8 mouse cellular contexts compared by ENCODE assay signal in the genomic region with DNA sequence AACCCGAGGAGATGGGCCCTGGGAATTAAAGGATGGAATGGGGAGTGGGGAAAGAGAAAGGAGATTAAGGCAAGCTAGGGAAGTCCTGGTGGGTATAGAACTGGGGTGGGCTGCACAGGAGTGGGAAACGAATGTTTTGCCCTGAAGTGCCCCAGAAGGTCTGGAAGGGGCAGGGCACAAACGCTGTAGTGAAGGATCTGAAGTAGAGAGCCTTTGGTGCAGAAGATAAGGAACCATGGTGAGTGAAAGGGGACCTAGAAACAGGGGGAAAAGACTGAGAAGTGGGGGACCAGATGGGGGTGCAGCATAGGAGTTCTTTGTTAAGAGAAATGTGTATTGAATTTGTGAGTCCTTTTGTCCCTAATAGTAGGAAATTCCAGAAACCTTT. TPM values are rescaled to one million over a fixed set of nuclear protein-coding genes. Genes with fewer than 3 reads are reported as not detected.
DNase-seq lines count a peak whose midpoint lies in the region; ATAC-seq and TF ChIP-seq lines count a peak whose summit lies in the region.

A gene (plus strand): TSS at position 13 of the 388 bp plus-strand sequence.

- H3K27me3 ChIP-seq in forebrain, embryonic 14.5 days (replicated peaks; ENCODE audit: control insufficient read depth, insufficient read depth, low read length), result no peaks in the 10 kb centered on the region
- H3K27me3 ChIP-seq in liver, postnatal 0 days (ENCODE audit: insufficient read depth, low read length), result no peaks in the 10 kb centered on the region

- 1% methylated on average over 3 of the region's 3 CpGs for WGBS in bone marrow, adult 2 months
- WGBS in forebrain, embryonic 14.5 days, result 0% methylated on average over 3 of the region's 3 CpGs
- 1% methylated on average over 3 of the region's 3 CpGs for WGBS in liver, postnatal 0 days (ENCODE audit: insufficient replicate concordance)

- no peak for TF ChIP-seq CTCF in bone marrow, adult 2 months (IDR thresholded peaks at IDR 0.05; ENCODE audit: control insufficient read depth, insufficient read depth, low read length)
- no peak for TF ChIP-seq CTCF in liver, postnatal 0 days (IDR thresholded peaks at IDR 0.05; ENCODE audit: low read depth)

- H3K9ac ChIP-seq in forebrain, embryonic 14.5 days (ENCODE audit: low read length), result peak within 1 kb of the TSS; percentile 72
- peak within 1 kb of the TSS; percentile 88 for H3K9ac ChIP-seq in liver, postnatal 0 days (replicated peaks)

- H3K36me3 ChIP-seq in forebrain, embryonic 14.5 days (ENCODE audit: control insufficient read depth, insufficient read depth, low read length), result peaks cover 11% of the 10 kb centered on the region; the same call in 1 of the 2 replicates
- peaks cover 6% of the 10 kb centered on the region for H3K36me3 ChIP-seq in liver, postnatal 0 days (replicated peaks; ENCODE audit: insufficient read depth, low read length)

- no peak for DNase-seq in layer of hippocampus, postnatal 10 days (ENCODE audit: low spot score in 2 of 2)
- DNase-seq in layer of hippocampus, adult 9-11 months, result no peak
- DNase-seq in forebrain, embryonic 14.5 days (ENCODE audit: low spot score), result no peak
- DNase-seq in liver, postnatal 0 days, result no peak
- no peak for DNase-seq in cerebellum, adult 8-10 months
- no peak for DNase-seq in cerebellum, postnatal 25 days
- no peak for DNase-seq in embryo, embryonic 10.5 days (ENCODE audit: low spot score)

- TF ChIP-seq POLR2A in bone marrow, adult 2 months (IDR thresholded peaks at IDR 0.05; ENCODE audit: borderline replicate concordance, control insufficient read depth, low read depth, low read length), result no peak

- peak within 1 kb of the TSS; percentile 88 for H3K4me3 ChIP-seq in bone marrow, adult 2 months (replicated peaks; ENCODE audit: control insufficient read depth, low read depth, low read length)
- H3K4me3 ChIP-seq in forebrain, embryonic 14.5 days (ENCODE audit: low read depth, low read length), result peak within 1 kb of the TSS; percentile 52
- H3K4me3 ChIP-seq in liver, postnatal 0 days (ENCODE audit: low read depth, low read length), result peak within 1 kb of the TSS; percentile 95

- H3K4me1 ChIP-seq in bone marrow, adult 2 months (ENCODE audit: control insufficient read depth, insufficient read depth, low read length), result no peaks in the 10 kb centered on the region
- peaks cover 24% of the 10 kb centered on the region for H3K4me1 ChIP-seq in forebrain, embryonic 14.5 days (ENCODE audit: control insufficient read depth, insufficient read depth, low read length)
- H3K4me1 ChIP-seq in liver, postnatal 0 days (ENCODE audit: insufficient read depth), result peaks cover 23% of the 10 kb centered on the region

- no peak for ATAC-seq in forebrain, embryonic 14.5 days
- ATAC-seq in liver, postnatal 0 days, result no peak

- H3K27ac ChIP-seq in bone marrow, adult 2 months (ENCODE audit: control insufficient read depth, insufficient read depth, low read depth, low read length, poor library complexity), result peak within 1 kb of the TSS; percentile 82
- peak within 1 kb of the TSS; percentile 96 for H3K27ac ChIP-seq in forebrain, embryonic 14.5 days (ENCODE audit: low read depth, low read length)
- H3K27ac ChIP-seq in liver, postnatal 0 days (ENCODE audit: low read depth), result peak within 1 kb of the TSS; percentile 98

- H3K4me2 ChIP-seq in forebrain, embryonic 14.5 days (ENCODE audit: low read length), result peak within 1 kb of the TSS; percentile 90
- H3K4me2 ChIP-seq in liver, postnatal 0 days (ENCODE audit: low read depth, low read length), result peak within 1 kb of the TSS; percentile 100

- no peaks in the 10 kb centered on the region for H3K9me3 ChIP-seq in forebrain, embryonic 14.5 days (replicated peaks; ENCODE audit: control insufficient read depth, low read length)
- no peaks in the 10 kb centered on the region for H3K9me3 ChIP-seq in liver, postnatal 0 days (ENCODE audit: low read length)

- no peak for TF ChIP-seq EP300 in liver, postnatal 0 days (IDR thresholded peaks at IDR 0.05; ENCODE audit: low read depth)

RNA-seq across cellular contexts. Expression of the gene that starts here (rescaled TPM):
- total RNA-seq in layer of hippocampus, postnatal 10 days (2021), result 10 to 100 TPM; 11.3 to 13.2 TPM
- polyA plus RNA-seq in bone marrow, adult 2 months (2011; ENCODE audit: insufficient read depth, insufficient read length, low replicate concordance, missing spikeins), result 9.3 and 10.3 TPM in 2 replicates
- polyA plus RNA-seq in forebrain, embryonic 14.5 days (2014; fragmentation: Nextera tagmentation; extraction: Ambion mirVana), result 5.9 and 6.6 TPM in 2 replicates
- polyA plus RNA-seq in liver, postnatal 0 days (2015; fragmentation: Nextera tagmentation; extraction: Ambion mirVana), result 1.2 and 1.6 TPM in 2 replicates
